In the genomic region with DNA sequence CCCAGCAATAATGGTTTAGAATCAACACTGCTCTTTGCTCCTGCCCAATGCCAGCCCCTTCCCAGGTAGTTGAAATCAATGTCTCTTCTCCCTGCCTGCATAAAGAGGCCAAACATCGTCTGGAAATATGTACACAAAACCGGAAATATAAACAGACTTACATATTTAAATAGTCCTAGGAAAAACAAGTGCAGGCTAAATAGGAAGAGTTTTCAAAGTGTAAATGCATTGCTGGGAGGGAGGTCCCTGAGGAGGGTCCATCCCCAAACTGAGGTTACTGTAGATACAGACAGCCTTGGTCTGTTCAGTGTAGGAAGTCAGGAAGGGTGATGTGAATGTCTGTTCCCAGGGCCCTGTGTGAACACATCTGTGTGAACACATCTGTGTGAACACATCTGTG, we compare ENCODE assay signal across 21 mouse cellular contexts. TPM values are rescaled to one million over a fixed set of nuclear protein-coding genes. Genes with fewer than 3 reads are reported as not detected.
DNase-seq lines count a peak whose midpoint lies in the region; ATAC-seq and TF ChIP-seq lines count a peak whose summit lies in the region.
"Had no signal": no experiment of that assay in that cellular context is flagged by ENCODE, and none has a peak within 500 bp of the region (broad histone marks: within the 10 kb centered on the region; RNA-seq: fewer than 3 reads in every experiment).

No protein-coding gene starts in this region.

- no peak for TF ChIP-seq CTCF in intestine, postnatal 0 days (IDR thresholded peaks at IDR 0.05; ENCODE audit: low read depth)

- H3K4me2 ChIP-seq in intestine, embryonic 14.5 days (ENCODE audit: low read length), result no peak overlapping the region
- H3K4me2 ChIP-seq in intestine, postnatal 0 days (replicated peaks; ENCODE audit: low read depth), result no peak overlapping the region
- H3K4me2 ChIP-seq in midbrain, embryonic 11.5 days, result no peak overlapping the region
- H3K4me2 ChIP-seq in midbrain, embryonic 13.5 days (replicated peaks), result no peak overlapping the region
- H3K4me2 ChIP-seq: embryonic facial prominence, embryonic 13.5 days; embryonic facial prominence, embryonic 15.5 days; forebrain, embryonic 12.5 days had no signal

- H3K4me1 ChIP-seq in intestine, embryonic 14.5 days (replicated peaks; ENCODE audit: control insufficient read depth, insufficient read depth, low read length), result no peaks in the 10 kb centered on the region
- no peaks in the 10 kb centered on the region for H3K4me1 ChIP-seq in intestine, postnatal 0 days (replicated peaks; ENCODE audit: control insufficient read depth, insufficient read depth, low read length)
- no peaks in the 10 kb centered on the region for H3K4me1 ChIP-seq in midbrain, embryonic 11.5 days (ENCODE audit: control insufficient read depth, insufficient read depth, low read length)
- no peaks in the 10 kb centered on the region for H3K4me1 ChIP-seq in midbrain, embryonic 13.5 days (replicated peaks)
- H3K4me1 ChIP-seq: embryonic facial prominence, embryonic 13.5 days; embryonic facial prominence, embryonic 15.5 days; forebrain, embryonic 10.5 days; forebrain, embryonic 12.5 days had no signal

- peaks cover 87% of the 10 kb centered on the region for H3K36me3 ChIP-seq in intestine, embryonic 14.5 days (ENCODE audit: control insufficient read depth, insufficient read depth, low read length)
- peaks cover 69% of the 10 kb centered on the region for H3K36me3 ChIP-seq in intestine, postnatal 0 days (ENCODE audit: control insufficient read depth, insufficient read depth)
- peaks cover 31% of the 10 kb centered on the region for H3K36me3 ChIP-seq in midbrain, embryonic 11.5 days (ENCODE audit: control insufficient read depth, insufficient read depth, low read length)
- H3K36me3 ChIP-seq in midbrain, embryonic 13.5 days, result peaks cover 96% of the 10 kb centered on the region

- no peak for ATAC-seq in intestine, embryonic 14.5 days (replicated peaks; ENCODE audit: low FRiP score, low TSS enrichment, low read depth)
- ATAC-seq in intestine, postnatal 0 days, result no peak
- ATAC-seq in midbrain, embryonic 11.5 days (ENCODE audit: low FRiP score), result no peak
- ATAC-seq in midbrain, embryonic 13.5 days, result no peak
- ATAC-seq: forebrain, embryonic 14.5 days; forebrain, embryonic 16.5 days had no signal

- DNase-seq in intestine, embryonic 14.5 days (ENCODE audit: low spot score), result peak; percentile 13
- peak; percentile 53 for DNase-seq in midbrain, embryonic 11.5 days (ENCODE audit: low spot score, missing footprints)
- DNase-seq: adrenal gland, adult 2 months; adrenal gland, postnatal 10 days; adrenal gland, postnatal 25 days; cerebellum, adult 11 months; cerebellum, adult 18-20 months; cerebellum, adult 8-10 months; cerebellum, adult 9-11 months; cerebellum, postnatal 14 days; cerebellum, postnatal 36 days; embryo, embryonic 11 days had no signal

- no peak overlapping the region for H3K27ac ChIP-seq in intestine, embryonic 14.5 days (ENCODE audit: low read depth)
- no peak overlapping the region for H3K27ac ChIP-seq in intestine, postnatal 0 days (ENCODE audit: low read depth, low read length)
- H3K27ac ChIP-seq in midbrain, embryonic 11.5 days (ENCODE audit: low read depth, low read length), result no peak overlapping the region
- H3K27ac ChIP-seq in midbrain, embryonic 13.5 days, result no peak overlapping the region
- H3K27ac ChIP-seq: embryonic facial prominence, embryonic 13.5 days; embryonic facial prominence, embryonic 15.5 days; forebrain, embryonic 10.5 days; forebrain, embryonic 12.5 days had no signal

- WGBS in intestine, embryonic 14.5 days, result 82% methylated on average over 2 of the region's 2 CpGs
- 73% methylated on average over 2 of the region's 2 CpGs for WGBS in intestine, postnatal 0 days
- WGBS in midbrain, embryonic 11.5 days, result 98% methylated on average over 2 of the region's 2 CpGs
- 97% methylated on average over 2 of the region's 2 CpGs for WGBS in midbrain, embryonic 13.5 days

- H3K9me3 ChIP-seq in intestine, embryonic 14.5 days (ENCODE audit: control insufficient read depth, low read length), result no peaks in the 10 kb centered on the region
- no peaks in the 10 kb centered on the region for H3K9me3 ChIP-seq in intestine, postnatal 0 days (ENCODE audit: control insufficient read depth)
- no peaks in the 10 kb centered on the region for H3K9me3 ChIP-seq in midbrain, embryonic 11.5 days (ENCODE audit: control insufficient read depth, low read length)
- no peaks in the 10 kb centered on the region; the same call in 1 of the 2 replicates for H3K9me3 ChIP-seq in midbrain, embryonic 13.5 days
- H3K9me3 ChIP-seq: embryonic facial prominence, embryonic 13.5 days; embryonic facial prominence, embryonic 15.5 days; forebrain, embryonic 10.5 days; forebrain, embryonic 12.5 days had no signal

- H3K27me3 ChIP-seq in intestine, embryonic 14.5 days (replicated peaks; ENCODE audit: control insufficient read depth, insufficient read depth, low read length), result no peaks in the 10 kb centered on the region
- H3K27me3 ChIP-seq in intestine, postnatal 0 days (replicated peaks; ENCODE audit: control insufficient read depth, insufficient read depth, low read length), result no peaks in the 10 kb centered on the region
- H3K27me3 ChIP-seq in midbrain, embryonic 11.5 days (ENCODE audit: control insufficient read depth, insufficient read depth, low read length), result no peaks in the 10 kb centered on the region
- no peaks in the 10 kb centered on the region for H3K27me3 ChIP-seq in midbrain, embryonic 13.5 days
- H3K27me3 ChIP-seq: embryonic facial prominence, embryonic 13.5 days; embryonic facial prominence, embryonic 15.5 days; forebrain, embryonic 12.5 days had no signal

- no peak overlapping the region for H3K4me3 ChIP-seq in intestine, embryonic 14.5 days (ENCODE audit: low read depth, low read length)
- no peak overlapping the region for H3K4me3 ChIP-seq in intestine, postnatal 0 days (ENCODE audit: low read depth, low read length)
- H3K4me3 ChIP-seq in midbrain, embryonic 11.5 days (ENCODE audit: low read depth, low read length), result no peak overlapping the region
- H3K4me3 ChIP-seq in midbrain, embryonic 13.5 days (replicated peaks), result no peak overlapping the region
- H3K4me3 ChIP-seq: embryonic facial prominence, embryonic 13.5 days; embryonic facial prominence, embryonic 15.5 days; erythroblast, embryonic 14.5 days; forebrain, embryonic 10.5 days; forebrain, embryonic 12.5 days had no signal

- no peak overlapping the region for H3K9ac ChIP-seq in intestine, embryonic 14.5 days (ENCODE audit: low read length)
- no peak overlapping the region for H3K9ac ChIP-seq in intestine, postnatal 0 days (ENCODE audit: low read depth, low read length)
- H3K9ac ChIP-seq in midbrain, embryonic 11.5 days (ENCODE audit: low read length), result no peak overlapping the region
- H3K9ac ChIP-seq in midbrain, embryonic 13.5 days (replicated peaks), result no peak overlapping the region
- H3K9ac ChIP-seq: embryonic facial prominence, embryonic 13.5 days; embryonic facial prominence, embryonic 15.5 days; forebrain, embryonic 12.5 days had no signal

RNA-seq across cellular contexts. Expression of gene Fam120b, which starts 10.6 kb away (rescaled TPM):
- polyA plus RNA-seq in intestine, embryonic 14.5 days (2014; fragmentation: Nextera tagmentation; extraction: Ambion mirVana), result 29.6 and 31.1 TPM in 2 replicates
- polyA plus RNA-seq in intestine, postnatal 0 days (2015; fragmentation: Nextera tagmentation; extraction: Ambion mirVana), result 11.5 and 13.6 TPM in 2 replicates
- polyA plus RNA-seq in midbrain, embryonic 11.5 days (2014; fragmentation: Nextera tagmentation; extraction: Ambion mirVana), result 32.2 and 36.3 TPM in 2 replicates
- 43.6 and 46.5 TPM in 2 replicates for polyA plus RNA-seq in midbrain, embryonic 13.5 days (2015; fragmentation: Nextera tagmentation; extraction: Ambion mirVana)

RNA-seq across cellular contexts. Expression of gene Dll1, which starts 29.9 kb away (rescaled TPM):
- polyA plus RNA-seq in intestine, embryonic 14.5 days (2014; fragmentation: Nextera tagmentation; extraction: Ambion mirVana), result 20.0 and 24.1 TPM in 2 replicates
- 18.5 and 20.0 TPM in 2 replicates for polyA plus RNA-seq in intestine, postnatal 0 days (2015; fragmentation: Nextera tagmentation; extraction: Ambion mirVana)
- 61.4 and 68.6 TPM in 2 replicates for polyA plus RNA-seq in midbrain, embryonic 11.5 days (2014; fragmentation: Nextera tagmentation; extraction: Ambion mirVana)
- 45.4 and 47.7 TPM in 2 replicates for polyA plus RNA-seq in midbrain, embryonic 13.5 days (2015; fragmentation: Nextera tagmentation; extraction: Ambion mirVana)
